Mouse (Mus musculus): ENCODE measurements around the gene Rd3. TPM values are rescaled to one million over a fixed set of nuclear protein-coding genes. Genes with fewer than 3 reads are reported as not detected.

The Rd3 gene
- total and polyA plus RNA-seq, 3 experiments: not detected

DNA sequence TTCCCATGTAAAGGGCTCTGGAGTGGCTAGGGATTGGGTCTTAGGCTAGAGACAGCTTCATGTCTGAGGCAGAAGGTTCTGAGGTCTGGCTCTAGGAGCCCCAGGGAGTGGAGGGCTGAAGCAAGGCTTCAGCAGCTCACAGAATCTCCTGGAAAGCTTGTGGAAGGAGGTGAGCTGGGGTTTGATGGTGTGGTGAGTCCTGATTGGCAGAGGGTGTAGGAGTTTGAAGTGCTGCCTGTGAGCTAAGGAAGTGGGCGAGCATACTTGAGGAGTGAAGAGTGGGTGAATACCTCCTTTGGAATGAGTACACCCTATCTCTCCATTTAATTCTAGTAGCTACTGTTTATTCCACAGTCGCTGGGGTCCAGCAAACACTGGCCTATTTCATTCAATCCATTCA is 26.6 kb upstream of the Rd3 start:
- H3K36me3 ChIP-seq (ENCODE audit: control insufficient read depth in 1 of 2, insufficient read depth in 2 of 2, low read length in 2 of 2): no peaks in the 10 kb centered on the region
- no peak for TF ChIP-seq GATA1 (IDR thresholded peaks at IDR 0.05; ENCODE audit: low read depth, low read length)
- TF ChIP-seq NRF1 (IDR thresholded peaks at IDR 0.05; ENCODE audit: insufficient read depth, low read depth, low read length, poor library complexity, severe bottlenecking): no peak
- TF ChIP-seq E2F4 (IDR thresholded peaks at IDR 0.05; ENCODE audit: borderline replicate concordance, low read depth, low read length): no peak
- TF ChIP-seq EP300 (IDR thresholded peaks at IDR 0.05; ENCODE audit: low read depth in 1 of 2, low read length in 2 of 2): no peak
- no peak for TF ChIP-seq BHLHE40 (IDR thresholded peaks at IDR 0.05; ENCODE audit: borderline replicate concordance, low read depth, low read length)
- no peak for TF ChIP-seq ZC3H11A (IDR thresholded peaks at IDR 0.05; ENCODE audit: low read depth, low read length)
- TF ChIP-seq MAFK (IDR thresholded peaks at IDR 0.05; ENCODE audit: borderline replicate concordance, low read depth, low read length): no peak
- no peak for TF ChIP-seq ZKSCAN1 (IDR thresholded peaks at IDR 0.05; ENCODE audit: low read depth, low read length)
- TF ChIP-seq GABPA (IDR thresholded peaks at IDR 0.05; ENCODE audit: low read depth, low read length): no peak
- no peak for TF ChIP-seq POLR2AphosphoS5 (IDR thresholded peaks at IDR 0.05; ENCODE audit: borderline replicate concordance, low read depth, low read length)
- TF ChIP-seq HCFC1 (IDR thresholded peaks at IDR 0.05; ENCODE audit: low read depth, low read length): no peak
- TF ChIP-seq MEF2A (IDR thresholded peaks at IDR 0.05; ENCODE audit: extremely low read depth, insufficient replicate concordance, low read depth, low read length, poor library complexity, severe bottlenecking): no peak
- no peak for TF ChIP-seq CHD1 (IDR thresholded peaks at IDR 0.05; ENCODE audit: low read depth, low read length)
- no peak for TF ChIP-seq MAZ (IDR thresholded peaks at IDR 0.05; ENCODE audit: low read depth, low read length)
- TF ChIP-seq TBP (IDR thresholded peaks at IDR 0.05; ENCODE audit: low read depth, low read length): no peak
- TF ChIP-seq KAT2A (conservative IDR thresholded peaks at IDR 0.05; ENCODE audit: low read depth, low read length): no peak
- no peak for TF ChIP-seq POLR2A (IDR thresholded peaks at IDR 0.05; ENCODE audit: control insufficient read depth in 1 of 2, insufficient read depth in 1 of 2, low read depth in 1 of 2, low read length in 2 of 2, poor library complexity in 1 of 2)
- no peak for TF ChIP-seq RCOR1 (IDR thresholded peaks at IDR 0.05; ENCODE audit: low read depth, low read length)
- no peak for TF ChIP-seq TAL1 (IDR thresholded peaks at IDR 0.05; ENCODE audit: low read length)
- no peak for TF ChIP-seq ETS1 (IDR thresholded peaks at IDR 0.05; ENCODE audit: low read depth, low read length)
- no peaks in the 10 kb centered on the region for H3K9me3 ChIP-seq (replicated peaks; ENCODE audit: insufficient read depth, low read length)
- no peak overlapping the region for H3K4me3 ChIP-seq (ENCODE audit: control insufficient read depth in 1 of 2, insufficient read depth in 1 of 2, low read depth in 2 of 2, low read length in 2 of 2)
- H3K27ac ChIP-seq (ENCODE audit: control insufficient read depth, low read depth, low read length): no peak overlapping the region
- no peaks in the 10 kb centered on the region; a peak in 1 of 4 replicates for H3K4me1 ChIP-seq (ENCODE audit: control insufficient read depth in 1 of 2, insufficient read depth in 2 of 2, low read length in 2 of 2)
- H3K9ac ChIP-seq (ENCODE audit: control insufficient read depth, low read depth, low read length, poor library complexity, severe bottlenecking): no peak overlapping the region
- H3K27me3 ChIP-seq (ENCODE audit: control insufficient read depth in 1 of 2, insufficient read depth in 2 of 2, low read length in 2 of 2): peaks cover 8 to 12% of the 10 kb centered on the region in 2 experiments
- H3K79me2 ChIP-seq (ENCODE audit: control insufficient read depth, insufficient read depth, low read length, poor library complexity): no peaks in the 10 kb centered on the region
- DNase-seq (ENCODE audit: low read depth, low spot score): no peak

GRCm38 (mm10) chr1:191952733-191953335 is 24.3 kb upstream of the Rd3 start:
- no peak for DNase-seq (ENCODE audit: low read depth, low spot score)
- Histone ChIP-seq H3K27ac (ENCODE audit: control insufficient read depth, low read depth, low read length) (no peak overlapping the region), H3K79me2 (ENCODE audit: control insufficient read depth, insufficient read depth, low read length, poor library complexity) (no peaks in the 10 kb centered on the region), H3K9ac (ENCODE audit: control insufficient read depth, low read depth, low read length, poor library complexity, severe bottlenecking) (no peak overlapping the region), H3K9me3 (replicated peaks; ENCODE audit: insufficient read depth, low read length) (no peaks in the 10 kb centered on the region), H3K36me3 (ENCODE audit: control insufficient read depth in 1 of 2, insufficient read depth in 2 of 2, low read length in 2 of 2) (no peaks in the 10 kb centered on the region), H3K4me3 (ENCODE audit: control insufficient read depth in 1 of 2, insufficient read depth in 1 of 2, low read depth in 2 of 2, low read length in 2 of 2) (no peak overlapping the region), H3K4me1 (ENCODE audit: control insufficient read depth in 1 of 2, insufficient read depth in 2 of 2, low read length in 2 of 2) (no peaks in the 10 kb centered on the region), H3K27me3 (ENCODE audit: control insufficient read depth in 1 of 2, insufficient read depth in 2 of 2, low read length in 2 of 2) (peaks cover under 1 to 5% of the 10 kb centered on the region in 2 experiments; a peak in 3 of 4 replicates)
- TF ChIP-seq NELFE (IDR thresholded peaks at IDR 0.05; ENCODE audit: low read depth, low read length): no peak
- no peak for TF ChIP-seq ETS1 (IDR thresholded peaks at IDR 0.05; ENCODE audit: low read depth, low read length)

Data from MEL (cell line).